Mouse (Mus musculus) T-cell, adult 2 months (primary cell): ENCODE data around the gene Mki67.
"Not testable (repeated sequence)": the region's sequence is repeated elsewhere in the genome, so short reads cannot be mapped to it uniquely, and the experiment has no call there.

Experiments
- DNase-seq: peaks from one replicate; pipeline ENCODE4 v3.0.0; 2022; ENCODE audit warnings: low spot score

Mki67 gene

DNA sequence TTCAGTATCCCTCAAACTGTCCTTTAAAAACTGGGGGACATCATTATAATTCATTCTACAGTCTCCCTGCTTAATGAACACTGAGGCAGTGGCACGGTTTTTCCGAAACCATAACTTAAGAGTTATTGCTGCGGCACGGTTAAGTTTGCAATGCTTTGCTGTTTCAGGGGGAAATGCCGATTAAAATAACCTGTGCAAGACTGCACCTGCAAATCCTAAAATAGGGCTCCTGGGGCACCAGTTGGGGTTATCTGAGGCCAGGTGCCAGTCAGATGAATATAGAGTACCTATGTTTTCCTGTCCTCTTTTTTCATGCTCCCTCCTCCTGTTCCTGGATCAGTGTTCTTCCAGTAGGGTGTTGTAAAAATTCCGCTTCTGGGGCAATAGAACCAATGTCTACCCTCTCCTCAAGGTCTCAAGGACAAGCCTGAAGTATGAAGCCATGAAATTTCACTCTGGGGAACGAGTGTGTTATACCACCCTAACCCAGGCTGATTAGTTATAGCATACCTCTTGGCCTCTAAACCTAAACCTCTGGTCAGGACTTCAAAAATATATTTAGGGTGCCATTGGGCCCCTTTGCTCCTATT lies 902 bp upstream of the Mki67 start:
- no peak for DNase-seq

DNA sequence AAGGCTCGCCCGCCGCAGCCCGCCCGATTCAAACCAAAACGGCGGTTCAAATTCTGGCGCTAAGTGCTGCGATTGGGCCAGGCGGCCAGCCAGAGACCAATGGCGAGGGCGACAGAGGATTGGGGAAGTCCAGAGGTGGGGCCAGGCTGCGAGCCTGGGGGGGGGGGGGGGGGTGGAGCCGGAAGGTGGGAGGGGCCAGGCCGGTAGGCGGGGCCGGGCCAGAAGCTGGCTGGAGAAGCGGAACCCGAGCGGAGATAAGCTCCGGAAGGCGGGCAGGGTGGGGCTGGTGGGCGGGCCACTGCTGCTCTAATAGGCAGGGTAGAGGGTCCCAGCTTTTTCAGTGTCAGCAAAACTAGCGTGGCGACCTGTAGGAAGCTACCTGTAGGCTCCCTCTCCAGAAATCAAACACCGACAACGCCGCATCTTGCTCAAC lies 300 bp upstream of the Mki67 start:
- peak; percentile 87 for DNase-seq

DNA sequence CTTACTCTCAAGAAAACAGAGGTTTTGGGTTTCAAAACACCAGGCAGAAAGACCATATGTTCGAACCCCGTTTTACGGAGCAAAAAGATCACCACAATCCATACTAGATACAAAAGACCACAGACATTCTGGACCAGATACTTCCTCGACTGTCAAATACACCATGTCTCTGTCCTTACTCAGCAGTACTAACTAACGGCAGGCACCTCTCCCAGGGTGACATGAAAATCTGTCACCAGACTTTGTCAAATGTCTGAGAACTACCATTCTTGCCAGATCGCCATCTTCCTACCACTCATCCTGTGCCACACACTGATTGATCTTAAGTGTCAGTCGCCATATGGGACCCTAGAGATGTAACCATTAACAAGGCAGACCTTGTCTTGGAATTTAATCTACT lies 995 bp downstream of the Mki67 start:
- DNase-seq: no peak

DNA sequence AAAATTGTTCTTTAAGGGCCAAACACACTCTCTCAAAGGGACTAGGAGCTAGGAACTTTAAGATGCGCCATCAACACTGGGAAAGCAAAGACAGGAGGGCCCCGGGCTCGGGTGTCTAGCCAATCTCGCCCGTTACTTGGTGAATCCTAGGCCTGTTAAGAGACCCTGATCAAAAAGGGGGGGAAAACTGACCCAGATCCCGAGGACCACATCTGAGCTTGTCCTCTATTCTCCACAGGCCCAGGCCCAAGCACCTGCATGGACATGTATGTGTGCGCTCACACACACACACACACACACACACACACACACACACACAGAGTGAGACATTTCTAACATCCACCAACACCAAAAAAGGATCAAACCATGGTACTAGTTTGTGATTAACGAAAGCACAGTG lies 2.8 kb downstream of the Mki67 start:
- DNase-seq: no peak

DNA sequence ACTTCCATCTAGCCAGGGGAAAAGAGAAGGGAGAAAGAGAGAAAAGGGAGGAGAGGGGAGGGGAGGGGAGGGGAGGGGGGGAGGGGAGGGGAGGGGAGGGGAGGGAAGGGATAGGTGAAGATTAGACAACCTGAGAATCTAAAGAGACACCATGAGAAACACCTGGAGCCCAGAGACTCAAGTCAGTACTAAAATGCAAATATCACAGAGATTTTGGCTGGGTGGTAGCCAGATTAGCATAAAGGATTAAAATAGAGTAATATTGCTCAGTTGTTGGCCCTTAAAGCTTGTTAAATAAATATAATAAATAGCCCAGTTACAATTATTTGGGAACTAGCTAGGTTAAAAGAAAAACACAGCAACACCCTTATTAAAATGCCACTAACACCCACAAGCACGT lies 3.6 kb downstream of the Mki67 start:
- no peak for DNase-seq

DNA sequence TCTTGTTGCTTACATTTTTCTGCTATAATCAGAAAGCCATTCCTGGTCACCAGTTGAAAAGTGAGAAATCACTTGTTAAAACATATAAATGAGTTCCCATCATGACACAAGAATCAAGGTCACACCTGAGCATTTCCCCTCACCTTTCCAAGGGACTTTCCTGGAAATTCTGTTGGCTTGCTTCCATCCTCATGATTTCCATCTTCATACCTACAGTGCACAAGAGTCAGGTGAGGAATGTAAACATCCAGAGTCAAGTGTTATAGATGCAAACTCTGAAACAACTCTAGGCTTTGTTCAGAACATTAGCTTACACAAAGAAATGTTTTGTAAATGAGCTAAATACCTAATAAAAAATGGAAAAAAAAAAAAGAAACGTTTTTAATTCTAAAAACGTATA lies 5.5 kb downstream of the Mki67 start:
- no peak for DNase-seq

DNA sequence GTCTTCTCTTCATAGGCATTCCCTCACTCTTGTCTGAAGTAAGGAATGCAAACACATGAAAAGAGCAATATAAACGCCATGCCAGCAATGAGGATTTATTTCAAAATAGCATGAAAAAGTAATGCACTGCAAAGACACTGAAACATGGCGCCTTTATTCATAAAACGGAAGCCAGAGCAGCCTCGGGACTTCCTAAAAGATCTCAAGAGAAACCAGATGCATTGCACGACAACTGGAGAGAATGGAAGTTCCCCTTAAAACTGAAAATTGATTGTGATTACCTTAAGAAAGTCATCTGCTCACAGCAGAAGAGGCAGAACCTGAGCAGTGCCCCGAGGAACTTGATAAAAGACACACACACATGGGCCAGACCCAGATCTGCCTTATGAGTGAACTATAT lies 10.4 kb downstream of the Mki67 start:
- no peak for DNase-seq

DNA sequence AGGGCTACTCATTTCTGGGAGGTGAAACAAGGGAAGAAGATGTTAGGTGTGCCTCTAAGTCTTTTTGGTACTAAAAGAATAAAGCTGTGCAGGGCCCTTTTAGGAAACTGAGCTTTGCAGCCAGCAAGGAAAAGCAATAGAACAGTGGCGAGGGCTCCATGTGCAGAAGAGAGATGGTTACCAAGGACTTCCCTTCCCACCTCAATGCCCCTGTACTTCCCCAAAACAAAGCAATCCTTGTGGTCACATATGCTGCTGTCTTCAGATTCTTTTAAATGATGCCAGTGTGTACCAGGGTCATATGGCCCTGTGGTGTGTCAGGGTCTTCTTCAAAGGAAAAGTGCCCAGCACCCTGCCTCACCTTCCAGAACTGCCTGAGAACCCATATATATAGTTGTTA lies 11.1 kb downstream of the Mki67 start:
- no peak for DNase-seq

DNA sequence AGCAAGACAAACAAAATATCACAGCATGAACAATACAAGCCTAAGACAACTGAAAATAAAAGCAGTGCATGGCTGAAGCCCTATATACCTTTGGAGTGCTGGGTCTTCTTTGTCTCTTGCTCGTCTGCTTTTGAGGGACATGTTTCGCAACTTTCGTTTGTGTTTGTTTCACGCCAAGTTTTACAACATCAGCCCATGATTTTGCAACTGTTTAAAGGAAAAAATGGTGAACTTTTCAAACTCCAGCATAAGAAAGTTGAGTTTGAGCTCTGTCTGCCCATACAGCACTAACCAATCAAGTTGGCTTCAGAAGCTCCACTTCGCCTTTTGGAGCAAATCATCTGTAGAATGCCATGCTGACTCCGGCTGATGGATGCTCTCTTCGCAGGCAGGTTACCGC lies 11.9 kb downstream of the Mki67 start:
- no peak for DNase-seq

DNA sequence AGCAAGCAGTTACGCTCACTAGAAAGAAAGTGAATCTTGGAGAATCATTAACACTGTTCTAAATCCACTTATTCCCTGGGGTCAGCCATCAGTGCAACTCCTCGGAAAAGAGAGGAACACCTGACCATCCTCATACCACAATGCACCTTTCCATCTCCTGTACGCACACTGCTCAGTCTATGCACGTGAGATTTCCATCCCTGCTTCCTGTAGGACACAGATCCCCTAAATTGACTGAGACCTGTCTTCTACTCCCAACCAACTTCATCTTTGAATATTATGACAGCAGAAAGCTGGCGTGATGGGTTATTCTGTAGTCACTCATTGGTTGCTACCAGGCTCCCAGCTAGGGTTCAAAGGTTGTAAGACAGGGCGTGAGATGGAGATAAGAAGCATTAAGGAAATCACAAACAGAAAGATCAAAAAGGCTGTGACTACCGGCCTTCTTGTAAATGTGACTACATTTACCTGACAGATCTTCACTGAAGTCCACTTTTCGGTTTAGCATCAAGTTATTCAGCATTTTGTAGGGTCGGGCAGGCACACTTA lies 12.5 kb downstream of the Mki67 start:
- no peak for DNase-seq

DNA sequence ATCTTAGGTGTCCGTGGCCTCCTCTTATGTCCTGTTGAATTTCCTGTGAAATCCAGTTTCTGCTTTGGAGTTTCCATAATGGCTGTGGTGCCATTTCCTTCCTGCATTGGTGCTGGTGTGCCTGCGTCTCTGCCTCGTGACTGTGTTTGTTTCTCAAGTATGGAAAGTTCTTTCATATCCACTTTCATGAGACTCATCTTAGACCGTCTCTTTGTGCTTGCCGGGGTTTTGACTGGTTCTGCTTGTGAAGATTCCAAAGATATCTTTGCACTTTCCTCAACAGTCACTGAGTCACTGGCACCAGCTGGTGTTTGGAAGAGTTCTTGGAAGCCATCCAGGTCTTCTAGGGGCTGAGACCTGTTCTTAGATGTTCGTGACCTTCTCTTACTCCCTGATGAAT lies 16.8 kb downstream of the Mki67 start:
- DNase-seq: not testable (repeated sequence)

DNA sequence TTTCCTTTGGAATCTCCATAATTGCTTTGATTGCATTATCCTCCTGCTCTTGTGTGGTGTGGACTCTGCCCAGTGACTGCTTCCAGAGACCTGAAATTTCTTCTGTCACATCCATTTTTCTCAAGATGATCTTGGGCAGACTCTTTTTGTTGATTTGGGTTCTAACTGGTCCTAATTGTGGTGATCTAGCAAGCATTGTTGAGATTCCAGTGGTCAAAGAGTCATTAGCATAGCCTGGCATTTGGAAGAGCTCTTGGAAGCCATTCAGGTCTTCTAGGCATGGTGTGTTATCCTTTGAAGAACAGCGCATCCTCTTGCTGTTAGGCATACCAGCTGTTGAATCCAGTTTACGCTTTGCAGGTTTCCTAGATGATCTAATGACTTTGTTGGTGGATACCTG lies 17.8 kb downstream of the Mki67 start:
- no peak for DNase-seq

DNA sequence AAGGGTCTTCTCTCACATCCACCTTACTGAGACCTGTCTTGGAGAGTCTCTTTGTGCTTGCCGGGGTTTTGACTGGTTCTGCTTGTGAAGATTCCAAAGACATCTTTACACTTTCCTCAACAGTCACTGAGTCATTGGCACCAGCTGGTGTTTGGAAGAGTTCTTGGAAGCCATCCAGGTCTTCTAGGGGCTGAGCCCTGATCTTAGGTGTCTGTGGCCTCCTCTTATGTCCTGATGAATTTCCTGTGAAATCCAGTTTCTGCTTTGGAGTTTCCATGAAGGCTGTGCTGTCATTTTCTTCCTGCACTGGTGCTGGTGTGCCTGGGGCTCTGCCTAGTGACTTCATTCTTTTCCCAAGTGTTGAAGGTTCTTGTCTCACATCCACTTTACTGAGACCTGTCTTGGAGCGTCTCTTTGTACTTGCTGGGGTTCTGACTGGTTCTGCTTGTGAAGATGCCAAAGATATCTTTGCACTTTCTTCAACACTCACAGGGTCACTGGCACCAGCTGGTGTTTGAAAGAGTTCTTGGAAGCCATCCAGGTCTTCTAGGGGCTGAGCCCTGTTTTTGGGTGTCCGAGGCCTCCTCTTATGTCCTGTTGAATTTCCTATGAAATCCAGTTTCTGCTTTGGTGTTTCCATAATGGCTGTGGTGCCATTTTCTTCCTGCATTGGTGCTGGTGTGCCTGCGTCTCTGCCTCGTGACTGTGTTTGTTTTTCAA lies 19.0 kb downstream of the Mki67 start:
- not testable (repeated sequence) for DNase-seq

DNA sequence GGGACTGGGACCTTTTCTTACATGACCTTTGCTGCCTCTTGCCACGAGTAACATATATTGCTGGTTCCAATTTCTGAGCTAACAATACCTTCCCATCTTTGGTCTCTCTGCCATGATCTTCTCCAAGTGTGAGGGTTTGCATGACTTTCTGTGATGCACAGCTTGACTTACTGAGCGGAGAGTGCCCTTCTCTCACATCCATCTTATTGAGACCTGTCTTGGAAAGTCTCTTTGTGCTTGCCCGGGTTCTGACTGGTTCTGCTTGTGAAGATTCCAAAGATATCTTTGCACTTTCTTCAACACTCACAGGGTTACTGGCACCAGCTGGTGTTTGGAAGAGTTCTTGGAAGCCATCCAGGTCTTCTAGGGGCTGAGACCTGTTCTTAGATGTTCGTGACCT lies 20.0 kb downstream of the Mki67 start:
- DNase-seq: no peak

DNA sequence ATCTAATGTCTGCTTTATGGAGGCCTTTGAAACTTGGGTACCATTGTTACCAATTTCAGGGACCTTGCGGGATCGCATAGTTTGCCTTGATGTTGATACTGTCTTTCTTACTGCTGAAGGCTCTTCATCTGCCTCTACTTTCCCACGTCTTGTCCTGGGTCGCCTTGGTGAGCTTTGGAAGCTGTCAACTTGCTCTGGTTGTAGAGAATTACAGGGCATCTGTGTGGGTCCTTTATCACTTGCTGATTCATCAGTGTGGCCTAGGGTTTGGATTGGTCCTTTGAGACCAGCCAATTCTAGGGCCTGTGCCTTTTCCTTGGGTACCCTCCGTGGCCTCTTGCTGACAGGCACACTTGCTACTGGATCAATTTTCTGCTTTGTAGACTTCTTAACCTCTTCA lies 21.4 kb downstream of the Mki67 start:
- no peak for DNase-seq

DNA sequence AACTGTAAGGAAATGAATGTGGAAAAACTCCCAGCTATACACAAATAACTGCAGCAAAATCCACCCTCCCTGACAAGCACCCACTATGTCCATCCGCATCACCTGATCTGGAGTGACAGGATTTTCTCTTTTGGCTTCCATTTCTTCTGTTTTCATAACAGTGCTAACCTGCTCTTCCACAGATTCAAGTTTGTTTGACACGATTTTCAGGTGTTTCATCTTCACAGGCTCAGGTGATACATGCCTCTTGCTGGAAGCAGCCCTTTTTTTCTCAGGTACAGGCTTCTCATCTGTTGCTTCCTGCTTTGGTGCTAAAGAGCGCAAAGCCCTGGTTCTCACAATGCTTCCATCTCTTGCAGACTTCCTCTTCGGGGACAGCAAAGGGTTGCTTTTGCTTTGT lies 22.0 kb downstream of the Mki67 start:
- DNase-seq: no peak

DNA sequence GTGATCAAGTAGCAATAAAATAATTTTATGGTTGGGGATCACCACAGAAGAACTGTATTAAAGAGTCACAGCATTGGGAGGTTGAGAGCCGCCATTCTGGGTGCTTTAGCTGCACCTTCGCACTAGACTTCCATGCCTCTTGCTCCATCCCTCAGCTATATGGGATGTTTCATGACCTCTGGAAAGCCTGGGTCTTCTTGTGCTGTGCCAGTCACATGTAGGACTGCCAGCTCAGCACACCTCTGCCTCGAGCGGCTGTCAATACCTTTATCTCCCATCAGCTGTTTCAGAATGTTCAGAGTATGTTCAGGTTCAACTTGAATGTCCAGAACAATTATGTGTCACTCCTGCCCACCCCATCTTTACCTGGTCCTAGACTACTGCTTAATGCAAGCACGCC lies 24.2 kb downstream of the Mki67 start:
- DNase-seq: no peak

DNA sequence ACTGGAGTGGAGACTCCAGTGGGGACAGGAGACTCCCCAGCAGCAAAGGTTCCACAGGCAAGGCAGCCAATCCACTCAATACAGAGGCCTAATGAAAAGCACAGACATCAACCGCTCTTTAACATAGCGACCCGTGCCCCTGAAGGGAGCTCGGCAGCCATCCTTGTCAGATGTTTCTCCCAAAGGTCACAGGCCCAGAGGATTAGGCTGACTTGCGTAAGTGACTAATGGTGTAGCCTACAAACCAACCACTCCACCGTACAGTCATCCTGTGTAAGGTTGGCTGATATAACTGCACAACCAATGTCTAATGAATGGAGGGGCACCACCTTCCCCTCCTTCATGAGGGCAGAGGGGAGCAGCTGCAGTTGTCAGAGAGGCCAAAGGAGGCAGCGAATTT lies 26.8 kb downstream of the Mki67 start:
- no peak for DNase-seq

DNA sequence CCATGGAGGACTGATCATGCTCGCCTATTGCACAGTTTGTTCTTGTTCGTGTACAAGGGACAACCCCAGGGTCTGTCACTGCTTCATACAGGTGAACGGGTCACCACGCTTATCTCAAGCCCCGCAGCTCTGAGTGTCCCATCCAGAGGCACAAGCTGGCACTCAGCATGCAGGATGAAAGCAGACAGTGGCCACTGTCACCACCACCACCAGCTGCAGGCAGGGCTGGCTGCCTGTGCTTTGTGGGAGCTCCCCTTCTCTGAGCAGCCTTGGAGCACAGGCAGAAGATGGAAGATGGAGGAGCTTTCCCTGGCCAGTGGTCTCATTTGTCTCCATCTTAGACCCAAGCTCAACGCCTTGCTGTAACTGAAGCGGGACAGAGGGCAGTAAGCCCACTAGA lies 31.2 kb downstream of the Mki67 start:
- DNase-seq: no peak

DNA sequence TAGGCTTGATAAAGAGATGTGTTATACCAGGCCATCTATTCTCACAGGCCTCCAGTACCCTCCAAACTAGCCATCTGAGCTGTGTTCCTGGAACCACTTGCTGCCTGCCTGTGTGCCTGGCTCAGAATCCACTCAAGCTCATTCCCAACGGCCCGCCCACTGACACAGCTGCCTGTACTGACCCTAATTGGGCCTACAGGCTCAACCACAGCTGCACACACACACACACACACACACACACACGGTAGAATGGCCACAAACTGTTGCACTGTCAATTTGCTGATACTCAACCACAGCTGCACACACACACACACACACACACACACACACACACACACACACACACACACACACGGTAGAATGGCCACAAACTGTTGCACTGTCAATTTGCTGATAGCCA lies 32.1 kb downstream of the Mki67 start:
- not testable (repeated sequence) for DNase-seq

DNA sequence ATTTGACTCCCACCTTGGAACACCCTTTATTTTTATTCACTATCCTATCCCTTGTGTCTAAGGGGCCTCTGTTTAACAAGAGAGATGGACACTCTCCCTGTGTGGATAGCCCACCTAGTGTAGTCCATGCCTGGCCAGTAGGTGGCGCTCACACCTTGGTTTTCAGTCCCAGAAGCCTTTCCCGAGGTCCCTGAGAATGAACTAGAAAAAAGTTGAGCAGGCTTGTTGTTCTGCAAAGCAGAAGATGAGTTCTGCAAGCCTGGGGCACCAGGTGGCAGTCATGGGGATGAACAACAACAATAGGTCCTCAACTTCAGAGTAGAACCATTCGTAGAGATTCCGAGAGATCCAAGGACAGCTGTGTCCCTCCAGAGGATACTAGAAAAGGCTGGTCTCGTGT lies 35.8 kb downstream of the Mki67 start:
- DNase-seq: peak; percentile 43

DNA sequence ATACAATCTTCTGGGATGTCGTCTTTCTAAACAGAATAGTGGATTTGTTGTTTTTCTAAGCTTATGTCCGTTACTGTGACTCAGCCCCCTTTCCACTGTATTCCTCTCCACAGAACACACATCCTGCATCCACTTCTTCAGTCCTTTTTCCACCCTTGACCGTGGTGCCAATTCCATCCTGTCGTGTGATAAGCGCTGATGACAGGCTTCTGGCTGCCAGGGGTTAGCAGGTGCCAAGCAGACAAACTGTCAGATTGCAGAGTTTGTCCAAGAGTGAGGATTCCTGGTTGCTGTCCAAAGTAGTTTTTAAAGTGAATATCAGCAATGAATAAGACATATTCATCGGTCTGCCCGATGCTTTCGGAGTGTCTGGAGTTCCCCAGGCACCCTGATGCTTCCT lies 39.4 kb downstream of the Mki67 start:
- no peak for DNase-seq

DNA sequence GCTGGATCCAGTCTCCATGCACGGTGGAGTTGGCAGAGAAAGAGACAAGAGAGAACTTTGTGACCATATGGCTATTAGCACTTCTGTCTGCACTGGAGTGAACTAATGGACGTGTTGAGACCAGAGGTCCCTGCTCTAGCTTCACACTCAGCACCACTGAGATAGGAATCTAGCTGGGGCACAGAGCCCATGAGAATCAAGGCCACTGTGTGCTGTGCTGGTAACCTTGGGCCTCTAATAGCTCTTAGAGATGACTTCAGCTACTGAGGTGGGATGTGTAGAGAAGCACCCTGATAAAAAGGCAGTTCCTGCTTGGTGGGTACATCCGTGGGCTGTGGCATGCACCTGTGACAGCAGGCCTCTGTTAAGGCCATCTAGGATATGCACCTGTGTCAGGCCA lies 42.6 kb downstream of the Mki67 start:
- DNase-seq: no peak
